18 mouse cellular contexts compared by ENCODE assay signal in genomic region chr1:164832459-164832858, GRCm38 (mm10). TPM values are rescaled to one million over a fixed set of nuclear protein-coding genes. Genes with fewer than 3 reads are reported as not detected.
"Had no signal": no experiment of that assay in that cellular context is flagged by ENCODE, and none has a peak within 500 bp of the region (broad histone marks: within the 10 kb centered on the region; RNA-seq: fewer than 3 reads in every experiment).

No protein-coding gene starts in this region.

- H3K4me1 ChIP-seq: neural tube, embryonic 13.5 days; neural tube, embryonic 15.5 days; stomach, embryonic 15.5 days had no signal

- DNase-seq: retina, postnatal 1 day; right cerebral cortex, adult 18-20 months; right cerebral cortex, postnatal 14 days; right cerebral cortex, postnatal 25 days; right cerebral cortex, postnatal 4 days; spleen, adult 18-20 months; thymus, adult 18-20 months; thymus, adult 2 months; thymus, postnatal 14 days; thymus, postnatal 25 days; thymus, postnatal 36 days; thymus, postnatal 4 days had no signal

- H3K27ac ChIP-seq: neural tube, embryonic 13.5 days; neural tube, embryonic 15.5 days; stomach, embryonic 15.5 days; stomach, postnatal 0 days had no signal

- H3K4me3 ChIP-seq: neural tube, embryonic 13.5 days; neural tube, embryonic 15.5 days; stomach, embryonic 15.5 days had no signal

- H3K36me3 ChIP-seq: neural tube, embryonic 13.5 days; neural tube, embryonic 15.5 days; stomach, embryonic 15.5 days had no signal

- H3K27me3 ChIP-seq: neural tube, embryonic 13.5 days; neural tube, embryonic 15.5 days; stomach, embryonic 15.5 days had no signal

- H3K9me3 ChIP-seq: neural tube, embryonic 13.5 days; neural tube, embryonic 15.5 days; stomach, embryonic 15.5 days had no signal

RNA-seq across cellular contexts. Expression of gene Dpt, which starts 36.0 kb away (rescaled TPM):
- total RNA-seq: neutrophil, adult 5-6 weeks had no signal
- polyA plus RNA-seq: neural tube, embryonic 14.5 days had no signal
